Mouse (Mus musculus) kidney, adult 2 months (tissue): ENCODE measurements at regions not wholly inside any gene's neighbourhood (a gene's known extent, or its start where the extent isn't known, plus 50 kb on each side); places are given as distances from the start of the nearest gene placed in this dataset.

Experiments
- CTCF ChIP-seq: fragments of 200-500 bp; conservative IDR thresholded peaks from 2 replicates; pipeline ENCODE4 v1.5.1; 2011; ENCODE audit warnings: low read depth, mild to moderate bottlenecking, control low read depth, low read length, moderate library complexity, mixed read lengths; ENCODE audit not compliant: insufficient read depth, insufficient read length
- POLR2A ChIP-seq: fragments of 200-500 bp; IDR thresholded peaks from one replicate; pipeline ENCODE4 v1.6.1; 2011; ENCODE audit warnings: low read depth, low read length, control low read depth

DNA sequence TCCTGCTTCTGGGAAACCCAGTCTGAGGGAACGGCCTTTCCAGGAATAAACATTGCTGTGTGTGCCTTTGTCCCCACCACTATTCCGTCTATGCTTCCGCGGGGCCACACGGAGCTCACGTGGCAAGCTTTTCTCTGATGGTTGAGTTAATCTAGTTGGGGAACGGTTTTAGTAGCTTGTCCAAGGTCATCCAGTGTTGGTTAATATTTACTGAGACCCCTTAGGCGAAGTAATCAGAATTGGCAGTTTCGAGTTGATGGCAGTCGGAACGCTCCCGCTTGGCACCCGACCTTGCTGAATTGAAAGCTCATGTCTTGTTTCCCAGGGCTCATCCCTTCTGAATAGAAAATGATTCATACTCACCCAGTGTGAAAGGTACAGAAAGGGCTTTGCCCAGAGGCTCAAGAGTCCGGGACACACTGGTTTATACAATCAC is 71.6 kb upstream of the Usp24 start:
- no peak for TF ChIP-seq CTCF
- TF ChIP-seq POLR2A = no peak
